Mouse (Mus musculus) E14TG2a.4 (cell line): ENCODE measurements at regions not wholly inside any gene's neighbourhood (a gene's known extent, or its start where the extent isn't known, plus 50 kb on each side); places are given as distances from the start of the nearest gene placed in this dataset.

Experiments
- CTCF ChIP-seq: conservative IDR thresholded peaks from 2 replicates; pipeline ENCODE4 v1.5.1; 2014; ENCODE audit warnings: low read length
- NANOG ChIP-seq: IDR thresholded peaks from 2 replicates; pipeline ENCODE4 v1.6.1; 2014; ENCODE audit warnings: borderline replicate concordance, low read length, mixed read lengths

GRCm38 (mm10) chr3:19448192-19448591 lies 180.3 kb downstream of the 1700064H15Rik start:
- TF ChIP-seq CTCF (no peak), NANOG (no peak)
